Mouse (Mus musculus): Measurements from ENCODE around the gene Gabra5. TPM values are rescaled to one million over a fixed set of nuclear protein-coding genes. Genes with fewer than 3 reads are reported as not detected.

Gene Gabra5
- 0.32 and 0.44 TPM in 2 replicates for polyA plus RNA-seq (2015; fragmentation: Nextera tagmentation; extraction: Ambion mirVana)

GRCm38 (mm10) chr7:57509681-57510141, at the start of gene Gabra5:
TSS of gene Gabra5 (minus strand) at chr7:57510059.

GRCm38 (mm10) chr7:57419392-57419791, 90.5 kb downstream of the Gabra5 start, which contains the start of gene Gabrb3:
TSS of gene Gabrb3 (plus strand) at chr7:57419692.

GRCm38 (mm10) chr7:57386517-57387340, 123.1 kb downstream of the Gabra5 start, which contains the start of gene Gabrg3:
TSS of gene Gabrg3 (minus strand) at chr7:57387188.

Other genes with a start within 250 kb of the Gabra5 start
- gene Gabrg3, start 122.9 kb downstream of the Gabra5 start, polyA plus RNA-seq (2015; fragmentation: Nextera tagmentation; extraction: Ambion mirVana), result 1.8 and 2.3 TPM in 2 replicates
- gene Gabrb3, start 90.4 kb downstream of the Gabra5 start, polyA plus RNA-seq (2015; fragmentation: Nextera tagmentation; extraction: Ambion mirVana), result 4.0 and 5.6 TPM in 2 replicates